In the genomic region with DNA sequence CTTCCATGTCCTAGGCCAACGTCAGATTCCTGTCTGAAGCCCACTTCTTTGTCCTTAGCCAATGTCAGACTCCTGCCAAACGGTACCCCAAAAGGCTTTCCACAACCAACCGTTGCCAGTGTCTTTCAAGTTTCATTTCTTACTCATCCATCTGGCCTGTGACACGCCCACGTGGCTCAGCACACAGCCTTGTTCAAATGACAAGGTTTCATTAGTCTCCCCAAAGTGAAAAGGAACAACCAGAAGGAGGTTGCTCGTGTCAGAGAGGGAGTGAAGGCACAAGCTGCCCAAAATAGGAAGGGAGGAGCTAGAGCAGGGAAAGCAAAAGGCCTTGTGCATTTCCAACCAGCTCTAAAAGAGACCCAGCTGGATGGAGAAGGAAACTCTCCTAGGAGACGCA, we compare ENCODE assay signal across 13 mouse cellular contexts.
DNase-seq lines count a peak whose midpoint lies in the region; ATAC-seq lines count a peak whose summit lies in the region.
"Had no signal": no experiment of that assay in that cellular context is flagged by ENCODE, and none has a peak within 500 bp of the region (broad histone marks: within the 10 kb centered on the region; RNA-seq: fewer than 3 reads in every experiment).

No protein-coding gene starts in this region.

- peak overlapping the region; percentile 10; the same call in 1 of the 2 replicates for H3K27ac ChIP-seq in heart, embryonic 16.5 days (ENCODE audit: low read length)
- H3K27ac ChIP-seq in stomach, embryonic 16.5 days (ENCODE audit: low read length) = peak overlapping the region; percentile 5; the same call in 1 of the 2 replicates
- H3K27ac ChIP-seq in intestine, embryonic 15.5 days = no peak overlapping the region
- H3K27ac ChIP-seq: embryonic facial prominence, embryonic 13.5 days; limb, embryonic 13.5 days; neural tube, embryonic 13.5 days had no signal

- H3K27me3 ChIP-seq in heart, embryonic 16.5 days (ENCODE audit: control insufficient read depth, insufficient read depth, low read length) = no peaks in the 10 kb centered on the region
- no peaks in the 10 kb centered on the region for H3K27me3 ChIP-seq in stomach, embryonic 16.5 days (ENCODE audit: control insufficient read depth, insufficient read depth, low read length)
- H3K27me3 ChIP-seq in intestine, embryonic 15.5 days (replicated peaks) = no peaks in the 10 kb centered on the region
- H3K27me3 ChIP-seq: embryonic facial prominence, embryonic 13.5 days; limb, embryonic 13.5 days; neural tube, embryonic 13.5 days; Patski had no signal

- H3K4me3 ChIP-seq in heart, embryonic 16.5 days (ENCODE audit: low read length) = no peak overlapping the region
- H3K4me3 ChIP-seq in stomach, embryonic 16.5 days (replicated peaks; ENCODE audit: low read length) = no peak overlapping the region
- no peak overlapping the region for H3K4me3 ChIP-seq in intestine, embryonic 15.5 days (replicated peaks)
- H3K4me3 ChIP-seq: embryonic facial prominence, embryonic 13.5 days; limb, embryonic 13.5 days; neural tube, embryonic 13.5 days had no signal

- H3K9me3 ChIP-seq in heart, embryonic 16.5 days (replicated peaks; ENCODE audit: control insufficient read depth, low read length) = no peaks in the 10 kb centered on the region
- no peaks in the 10 kb centered on the region for H3K9me3 ChIP-seq in stomach, embryonic 16.5 days (replicated peaks; ENCODE audit: control insufficient read depth, low read length)
- H3K9me3 ChIP-seq in intestine, embryonic 15.5 days = no peaks in the 10 kb centered on the region
- H3K9me3 ChIP-seq: embryonic facial prominence, embryonic 13.5 days; limb, embryonic 13.5 days; neural tube, embryonic 13.5 days had no signal

- no peak overlapping the region for H3K4me2 ChIP-seq in heart, embryonic 16.5 days (ENCODE audit: low read depth, low read length)
- no peak overlapping the region for H3K4me2 ChIP-seq in stomach, embryonic 16.5 days (ENCODE audit: low read depth, low read length)
- no peak overlapping the region for H3K4me2 ChIP-seq in intestine, embryonic 15.5 days (replicated peaks)
- H3K4me2 ChIP-seq: embryonic facial prominence, embryonic 13.5 days; limb, embryonic 13.5 days; neural tube, embryonic 13.5 days had no signal

- no peak; the same call in 1 of the 2 replicates for ATAC-seq in heart, embryonic 16.5 days (replicated peaks; ENCODE audit: extremely low read depth, insufficient read depth, low FRiP score)
- no peak for ATAC-seq in stomach, embryonic 16.5 days (ENCODE audit: insufficient read depth, low FRiP score)
- no peak for ATAC-seq in intestine, embryonic 15.5 days
- ATAC-seq: Patski had no signal

- 47% methylated on average over 7 of the region's 7 CpGs for WGBS in heart, embryonic 16.5 days
- WGBS in stomach, embryonic 16.5 days = 53% methylated on average over 7 of the region's 7 CpGs
- WGBS in intestine, embryonic 15.5 days = 67% methylated on average over 7 of the region's 7 CpGs

- H3K4me1 ChIP-seq in heart, embryonic 16.5 days (ENCODE audit: control insufficient read depth, insufficient read depth, low read length) = peaks cover 12% of the 10 kb centered on the region
- H3K4me1 ChIP-seq in stomach, embryonic 16.5 days (ENCODE audit: control insufficient read depth, insufficient read depth, low read length) = no peaks in the 10 kb centered on the region
- H3K4me1 ChIP-seq in intestine, embryonic 15.5 days (replicated peaks) = no peaks in the 10 kb centered on the region
- H3K4me1 ChIP-seq: embryonic facial prominence, embryonic 13.5 days had no signal

- H3K36me3 ChIP-seq in heart, embryonic 16.5 days (ENCODE audit: control insufficient read depth, insufficient read depth) = no peaks in the 10 kb centered on the region
- no peaks in the 10 kb centered on the region for H3K36me3 ChIP-seq in stomach, embryonic 16.5 days (ENCODE audit: control insufficient read depth, insufficient read depth, low read length)
- H3K36me3 ChIP-seq in intestine, embryonic 15.5 days = no peaks in the 10 kb centered on the region
- H3K36me3 ChIP-seq: embryonic facial prominence, embryonic 13.5 days; limb, embryonic 13.5 days; neural tube, embryonic 13.5 days had no signal

- no peak for DNase-seq in heart, adult 8-10 months (ENCODE audit: low spot score)
- DNase-seq in spleen, postnatal 36 days (ENCODE audit: low spot score in 2 of 2) = peak; percentile 55 to 67
- no peak for DNase-seq in spleen, postnatal 4 days (ENCODE audit: low spot score in 2 of 2)
- peak; percentile 86 for DNase-seq in brain, adult 2 months (ENCODE audit: low read depth, low spot score)
- DNase-seq: cerebellum, adult 11 months; gastrocnemius, postnatal 25 days had no signal

- H3K9ac ChIP-seq in heart, embryonic 16.5 days (ENCODE audit: low read length) = no peak overlapping the region
- no peak overlapping the region for H3K9ac ChIP-seq in stomach, embryonic 16.5 days (ENCODE audit: low read length)
- no peak overlapping the region for H3K9ac ChIP-seq in intestine, embryonic 15.5 days
- H3K9ac ChIP-seq: embryonic facial prominence, embryonic 13.5 days; limb, embryonic 13.5 days; neural tube, embryonic 13.5 days had no signal

Comparison
In these comparisons a context has a peak if more than half of its experiments do, and no peak if none do; other contexts are left out.
1. DNase-seq: peak in spleen, postnatal 36 days (2 of 2) and brain, adult 2 months (single experiment); none in heart, adult 8-10 months (single experiment) and spleen, postnatal 4 days (0 of 2).